Mouse (Mus musculus): ENCODE data around the gene Cstf1. TPM values are rescaled to one million over a fixed set of nuclear protein-coding genes. Genes with fewer than 3 reads are reported as not detected.

Cstf1 gene
- polyA plus RNA-seq (2017; shearing (Covaris generic)), result 23.6 TPM

GRCm38 (mm10) chr2:172370411-172371223, at the start of gene Cstf1, which contains the start of gene Aurka:
Gene Cstf1, plus strand, starts transcription at chr2:172370681.
Gene Aurka, minus strand, starts transcription at chr2:172370535.

GRCm38 (mm10) chr2:172345258-172345738, 25.2 kb upstream of the Cstf1 start, which contains the start of gene Fam210b:
Gene Fam210b, plus strand, starts transcription at chr2:172345565.

DNA sequence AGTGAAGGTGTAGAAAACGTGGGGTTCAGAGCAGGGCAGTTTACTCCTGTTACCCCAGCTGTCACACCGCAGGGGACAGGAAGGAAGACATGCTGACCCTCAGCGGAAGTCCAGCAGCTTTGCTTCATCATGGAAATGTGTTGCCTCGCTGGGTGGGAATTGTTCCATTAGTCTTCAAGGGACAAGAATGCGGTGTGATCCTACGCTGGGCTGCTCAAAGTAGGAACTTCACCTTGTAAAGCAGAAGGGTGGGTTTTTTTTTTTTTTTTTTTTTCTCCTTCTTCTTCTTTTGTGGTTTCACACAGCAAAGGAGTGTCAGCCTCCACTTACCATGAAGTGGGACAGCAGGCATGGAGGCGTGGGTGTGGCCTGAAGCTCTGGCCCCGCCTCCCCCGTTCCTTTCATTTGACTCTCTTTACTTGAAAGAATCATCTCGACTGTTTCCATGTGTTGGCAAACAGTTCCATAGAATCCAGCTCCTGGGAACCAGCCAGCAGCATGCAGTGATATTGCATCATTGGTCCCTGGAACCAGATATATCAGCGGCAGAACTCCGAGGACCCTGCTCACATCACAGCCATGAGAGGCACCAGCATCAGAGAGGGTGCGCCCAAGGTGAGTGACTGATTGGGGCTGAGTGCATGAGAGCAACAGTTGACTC, 23.0 kb downstream of the Cstf1 start, which contains the start of gene Cass4:
Gene Cass4 (plus strand): TSS at position 404 of the 661 bp plus-strand sequence.

Other genes starting within 250 kb of the Cstf1 start
- gene Mc3r, start 122.2 kb upstream of the Cstf1 start, polyA plus RNA-seq (2017; shearing (Covaris generic)), result not detected
- 13.9 TPM for gene Fam210b, start 25.1 kb upstream of the Cstf1 start, polyA plus RNA-seq (2017; shearing (Covaris generic))
- 4.3 TPM for gene Aurka, start 146 bp upstream of the Cstf1 start, polyA plus RNA-seq (2017; shearing (Covaris generic))
- 0.45 TPM for gene Cass4, start 23.1 kb downstream of the Cstf1 start, polyA plus RNA-seq (2017; shearing (Covaris generic))
- 70.7 TPM for gene Rtf2, start 69.9 kb downstream of the Cstf1 start, polyA plus RNA-seq (2017; shearing (Covaris generic))
- gene Gcnt7, start 87.9 kb downstream of the Cstf1 start, polyA plus RNA-seq (2017; shearing (Covaris generic)), result 6.3 TPM
- not detected for gene Fam209, start 101.8 kb downstream of the Cstf1 start, polyA plus RNA-seq (2017; shearing (Covaris generic))
- gene Tfap2c, start 178.9 kb downstream of the Cstf1 start, polyA plus RNA-seq (2017; shearing (Covaris generic)), result not detected

Measured in naive thymus-derived CD4-positive, alpha-beta T cell, adult 5 months (primary cell).